Mouse (Mus musculus): ENCODE results near the gene Hist3h2a.

Gene Hist3h2a

DNA sequence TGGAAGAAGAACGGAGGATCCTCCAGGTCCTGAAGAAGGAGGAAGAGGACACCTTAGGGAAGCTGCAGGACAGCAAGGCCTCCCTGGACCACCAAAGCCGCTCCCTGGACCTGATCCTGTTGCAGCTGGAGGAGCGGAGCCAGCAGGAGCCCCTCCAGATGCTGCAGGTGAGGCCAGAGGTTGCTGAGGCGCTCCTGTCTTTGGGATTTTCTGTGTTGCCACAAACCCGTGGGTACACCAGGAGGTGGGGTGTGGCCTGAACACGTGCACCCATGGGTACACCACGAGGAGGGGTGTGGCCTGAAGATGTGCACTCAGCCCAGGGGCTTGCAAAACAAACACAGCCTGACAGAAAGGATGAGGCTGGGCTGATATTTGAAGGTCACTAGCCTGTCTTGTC, 14.1 kb downstream of the Hist3h2a start:
- no peak for DNase-seq (ENCODE audit: low read depth, low spot score)

- no peak for DNase-seq (ENCODE audit: low read depth, low spot score)
Measured at GRCm38 (mm10) chr11:58969027-58969426, 14.5 kb downstream of the Hist3h2a start.

DNA sequence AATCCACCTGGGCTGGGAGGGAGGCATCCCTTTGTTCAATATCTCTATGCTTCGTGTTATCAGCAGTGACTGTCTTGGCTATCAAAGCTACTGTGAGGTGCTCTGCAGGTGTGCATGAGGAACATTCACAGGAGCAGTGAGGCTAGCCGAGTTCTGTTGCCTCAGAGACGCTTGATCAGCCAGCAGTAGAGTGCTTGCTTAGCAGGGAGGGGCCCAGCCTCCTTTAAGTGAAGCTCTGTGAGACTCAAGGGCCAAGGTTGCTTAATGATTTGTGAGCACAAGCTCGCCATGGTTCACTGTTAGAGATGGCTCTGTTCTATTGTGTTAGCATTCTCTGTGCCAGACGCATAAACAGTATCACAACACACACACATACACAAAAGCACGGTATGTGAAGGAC, 15.2 kb downstream of the Hist3h2a start:
- DNase-seq (ENCODE audit: low read depth, low spot score), result no peak

DNA sequence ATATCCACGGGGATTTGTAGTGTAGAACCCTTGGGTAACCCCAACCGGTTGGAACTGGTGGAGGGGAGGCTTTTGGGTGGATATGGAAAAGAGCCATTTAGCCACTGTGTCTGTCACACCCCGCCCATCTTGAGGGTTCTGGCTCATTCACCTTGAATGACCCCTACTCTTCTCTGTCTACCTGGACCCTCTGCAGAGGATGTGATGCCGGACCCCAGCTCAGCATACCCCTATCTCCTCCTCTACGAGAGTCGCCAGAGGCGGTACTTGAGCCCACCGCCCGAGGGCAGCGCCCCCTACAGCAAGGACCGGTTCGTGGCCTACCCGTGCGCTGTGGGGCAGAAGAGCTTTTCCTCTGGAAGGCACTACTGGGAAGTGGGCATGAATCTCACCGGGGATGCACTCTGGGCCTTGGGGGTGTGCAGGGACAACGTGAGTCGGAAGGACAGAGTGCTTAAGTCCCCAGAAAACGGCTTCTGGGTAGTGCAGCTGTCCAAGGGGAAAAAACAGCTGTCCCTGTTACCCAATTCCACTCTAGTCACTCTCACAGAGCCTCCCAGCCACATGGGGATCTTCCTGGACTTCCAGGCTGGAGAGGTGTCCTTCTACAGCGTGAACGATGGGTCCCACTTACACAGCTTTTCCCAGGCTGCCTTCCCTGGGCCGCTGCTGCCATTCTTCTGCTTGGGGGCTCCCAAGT, 16.5 kb downstream of the Hist3h2a start:
- no peak for DNase-seq (ENCODE audit: low read depth, low spot score)

DNA sequence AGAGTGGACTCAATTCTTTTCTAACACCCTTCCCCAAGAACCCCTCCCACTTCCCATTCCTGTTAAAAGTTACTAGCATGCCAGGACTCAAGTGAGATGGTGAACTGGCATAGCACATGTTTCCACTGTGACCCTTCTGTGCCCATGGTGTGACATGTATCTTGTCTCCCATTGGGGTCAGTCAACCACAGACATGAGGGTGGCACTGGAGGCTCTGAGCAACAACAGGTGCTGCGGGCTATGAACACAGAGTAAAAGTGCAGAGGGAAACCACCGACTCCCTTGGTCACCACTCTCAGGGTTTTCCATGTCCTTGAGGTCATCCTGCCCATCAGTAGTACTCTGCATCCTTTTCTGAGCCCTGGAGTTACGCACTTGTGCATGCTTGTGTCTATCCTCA, 17.3 kb downstream of the Hist3h2a start:
- no peak for DNase-seq (ENCODE audit: low read depth, low spot score)

- DNase-seq (ENCODE audit: low read depth, low spot score), result no peak
Measured at GRCm38 (mm10) chr11:58974414-58974813, 19.9 kb downstream of the Hist3h2a start.

- no peak for DNase-seq (ENCODE audit: low read depth, low spot score)
Measured at GRCm38 (mm10) chr11:58977150-58977549, 22.7 kb downstream of the Hist3h2a start.

DNA sequence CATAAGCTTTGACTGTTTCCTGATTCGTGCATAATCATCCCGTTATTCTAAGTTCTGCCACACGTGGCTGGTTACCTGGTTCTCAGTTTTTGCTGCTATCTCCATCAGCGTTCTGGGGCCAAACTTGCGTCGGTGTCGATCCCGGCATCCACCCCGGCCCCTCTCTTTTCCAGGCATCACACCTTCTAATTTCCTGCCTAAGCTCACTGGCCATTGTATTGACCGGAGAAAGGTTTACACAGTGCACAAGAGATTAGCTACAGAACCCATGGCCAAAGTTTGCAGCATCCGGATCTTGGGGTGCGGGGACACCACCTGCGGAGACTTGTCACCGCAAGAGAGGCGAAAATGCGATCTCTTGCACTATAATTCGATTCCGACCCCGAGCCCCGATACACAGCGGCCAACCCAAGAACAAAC, 23.1 kb downstream of the Hist3h2a start:
- DNase-seq (ENCODE audit: low read depth, low spot score), result no peak

GRCm38 (mm10) chr11:58978027-58978705, 23.7 kb downstream of the Hist3h2a start, which contains the start of gene Trim11:
Gene Trim11, plus strand, starts transcription at chr11:58978093.
- DNase-seq (ENCODE audit: low read depth, low spot score), result peak; percentile 86

- DNase-seq (ENCODE audit: low read depth, low spot score), result no peak
Measured at GRCm38 (mm10) chr11:58978706-58979030, 24.2 kb downstream of the Hist3h2a start.

DNA sequence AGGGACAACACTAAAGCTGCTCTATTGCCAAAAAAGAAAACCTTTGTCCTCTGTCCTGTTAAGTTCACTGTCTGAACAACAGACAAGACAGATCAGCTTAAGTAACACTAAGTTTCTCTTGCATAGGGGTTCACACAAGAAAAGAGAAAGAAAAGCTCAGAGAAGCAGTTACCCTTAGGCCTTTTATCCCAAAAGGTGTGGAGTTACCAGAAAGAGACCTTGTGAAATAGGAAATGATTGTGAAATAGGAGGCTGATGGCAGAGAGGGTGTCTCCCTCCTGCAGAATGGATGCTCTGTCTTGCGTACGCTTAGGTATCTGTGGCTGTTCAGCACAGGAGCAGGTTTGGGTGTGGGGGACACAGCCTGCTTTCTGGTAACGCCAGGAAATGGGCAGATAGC, 24.7 kb downstream of the Hist3h2a start:
- no peak for DNase-seq (ENCODE audit: low read depth, low spot score)

DNA sequence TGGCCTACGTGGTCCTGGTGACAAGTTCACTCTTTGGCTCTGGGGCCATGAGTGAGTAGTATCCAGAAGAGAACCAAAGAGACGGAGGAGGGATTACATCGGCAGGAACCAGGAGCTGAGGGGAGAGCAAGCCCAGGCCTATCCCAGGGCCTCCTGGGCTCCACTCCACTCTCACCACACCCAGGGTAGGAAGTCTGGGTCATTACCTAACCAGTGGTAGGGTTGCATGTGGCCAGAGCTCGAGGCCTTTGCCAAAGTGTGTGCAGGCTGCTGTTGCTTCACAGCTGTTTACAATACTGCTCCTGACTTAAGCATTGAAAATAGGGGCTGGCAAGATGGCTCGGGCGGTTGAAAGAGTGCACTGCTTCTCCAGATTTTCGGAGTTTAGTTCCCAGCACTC, 25.2 kb downstream of the Hist3h2a start:
- DNase-seq (ENCODE audit: low read depth, low spot score), result no peak

- DNase-seq (ENCODE audit: low read depth, low spot score), result no peak
Measured at GRCm38 (mm10) chr11:58980381-58980990, 26.0 kb downstream of the Hist3h2a start.

DNA sequence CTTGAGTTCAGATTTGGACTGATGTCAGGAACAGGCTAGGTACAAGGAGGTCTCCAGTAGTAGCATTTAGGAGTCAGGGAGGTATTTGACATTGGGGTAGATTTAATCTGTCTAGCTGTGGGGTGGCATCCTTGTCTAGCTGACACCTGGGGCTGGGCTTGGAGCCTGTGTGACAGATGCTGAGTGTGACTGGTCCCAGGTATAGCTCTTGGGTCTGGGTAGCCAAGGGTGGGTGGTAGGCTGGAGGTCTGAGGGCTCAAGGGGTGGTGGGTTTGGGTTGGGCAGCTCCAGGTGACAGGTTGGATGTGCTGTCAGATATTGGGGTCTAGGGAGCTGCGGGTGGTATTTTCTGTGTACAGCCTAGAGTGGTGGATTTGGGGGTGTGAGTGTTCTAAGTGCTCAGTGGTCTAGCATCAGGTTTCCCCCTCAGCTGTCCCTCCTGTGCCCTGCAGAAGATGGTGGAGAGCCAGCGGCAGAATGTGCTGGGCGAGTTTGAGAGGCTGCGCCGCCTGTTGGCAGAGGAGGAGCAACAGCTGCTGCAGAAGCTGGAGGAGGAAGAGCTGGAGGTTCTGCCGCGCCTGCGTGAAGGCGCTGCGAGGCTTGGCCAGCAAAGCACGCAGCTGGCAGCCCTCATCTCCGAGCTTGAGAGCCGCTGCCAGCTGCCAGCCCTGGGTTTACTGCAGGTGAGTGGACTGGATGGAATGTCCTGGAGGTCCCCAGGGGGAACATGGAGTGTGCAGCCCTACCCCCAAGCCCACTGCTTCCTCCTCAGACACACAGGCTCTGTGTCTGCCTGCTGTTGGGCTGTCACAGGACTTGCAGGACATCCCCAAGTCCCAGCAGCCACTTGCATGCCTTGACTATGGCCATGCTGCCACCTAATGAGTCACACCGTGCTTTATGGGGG, 27.3 kb downstream of the Hist3h2a start:
- peak; percentile 82 for DNase-seq (ENCODE audit: low read depth, low spot score)

DNA sequence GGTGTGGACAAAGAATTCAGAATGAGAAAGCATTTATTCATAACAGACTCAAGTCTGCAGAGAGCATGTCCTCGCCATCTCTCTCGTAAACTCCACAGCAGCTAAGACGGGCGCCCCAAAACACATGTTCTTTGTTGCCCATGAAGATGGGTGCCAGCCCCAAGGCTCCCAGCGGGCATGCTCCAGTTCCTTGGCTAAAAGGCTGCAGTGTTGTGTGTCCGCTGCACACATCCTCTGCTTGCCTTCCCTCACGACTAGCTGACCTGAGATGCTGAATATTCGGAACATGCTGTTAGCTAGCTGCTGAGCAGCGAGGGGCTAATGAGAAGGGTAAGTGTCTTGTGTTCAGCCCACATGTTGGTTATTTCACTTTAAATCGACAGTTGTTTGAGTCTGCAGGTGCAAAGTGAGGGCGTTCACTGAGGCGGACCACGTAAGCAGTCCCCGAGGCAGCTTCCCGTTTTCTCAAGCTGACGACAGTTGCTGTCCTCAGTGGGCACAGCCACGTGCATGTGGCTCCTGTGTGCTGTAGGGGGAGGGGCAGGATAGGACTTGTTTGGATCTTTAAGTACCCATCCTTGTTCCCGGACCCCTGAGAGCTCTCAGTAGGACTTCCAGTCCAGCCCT, 28.1 kb downstream of the Hist3h2a start:
- DNase-seq (ENCODE audit: low read depth, low spot score), result no peak

DNA sequence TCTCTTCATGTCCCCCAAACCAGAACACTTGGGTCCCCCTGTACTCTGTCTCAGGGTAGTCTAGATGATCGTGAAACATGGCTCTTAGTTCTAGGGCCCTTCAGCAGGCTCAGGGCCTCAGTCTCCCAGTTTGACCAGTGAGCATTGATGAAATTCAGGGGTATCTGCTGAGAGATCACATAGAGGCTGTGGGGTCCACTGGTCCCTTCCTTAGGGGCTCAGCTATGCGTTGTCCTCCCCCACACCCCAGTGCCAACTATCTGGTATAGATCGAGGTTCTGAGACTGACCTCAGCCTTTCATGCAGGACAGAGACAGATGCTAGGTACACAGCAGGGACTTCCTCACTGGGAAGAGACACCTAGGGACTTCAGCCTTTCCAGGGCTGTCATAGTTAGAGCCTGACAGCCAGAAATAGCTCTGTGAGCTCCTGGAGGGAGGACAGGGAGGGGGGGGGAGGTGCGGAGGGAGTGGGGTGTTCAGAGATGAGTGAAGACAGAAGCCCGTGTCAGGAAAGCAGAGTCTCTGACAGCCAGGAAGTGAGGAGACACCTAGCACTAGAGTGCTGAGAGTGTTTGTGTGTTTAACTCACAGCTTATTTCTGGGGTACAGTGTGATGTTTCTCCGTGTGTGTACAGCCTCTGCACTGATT, 29.3 kb downstream of the Hist3h2a start:
- DNase-seq (ENCODE audit: low read depth, low spot score), result no peak

DNA sequence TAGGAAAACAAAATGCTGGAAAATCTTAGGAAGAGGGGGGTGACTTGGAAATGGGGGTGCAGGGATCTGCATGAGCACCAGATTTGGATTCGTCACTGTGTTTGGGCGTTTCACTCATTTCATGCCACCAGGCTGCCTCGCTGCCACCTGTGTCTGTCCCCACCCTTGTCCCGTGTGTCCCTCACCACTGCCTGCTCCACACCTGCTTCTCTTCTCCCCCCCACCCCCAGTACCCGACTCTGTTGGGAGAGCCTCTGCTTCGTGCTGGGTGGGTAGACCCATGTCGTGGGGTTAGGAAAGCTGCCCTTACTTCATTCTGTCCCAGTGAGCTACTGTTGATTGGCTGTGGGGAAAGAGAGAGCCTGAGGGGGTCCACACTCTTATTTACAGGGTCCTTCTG, 30.2 kb downstream of the Hist3h2a start:
- DNase-seq (ENCODE audit: low read depth, low spot score), result no peak

- DNase-seq (ENCODE audit: low read depth, low spot score), result no peak
Measured at GRCm38 (mm10) chr11:58985299-58985917, 30.9 kb downstream of the Hist3h2a start.

- DNase-seq (ENCODE audit: low read depth, low spot score), result no peak
Measured at GRCm38 (mm10) chr11:58989166-58989565, 34.7 kb downstream of the Hist3h2a start.

- DNase-seq (ENCODE audit: low read depth, low spot score), result no peak
Measured at GRCm38 (mm10) chr11:58990141-58990540, 35.7 kb downstream of the Hist3h2a start.
